Mouse (Mus musculus): ENCODE measurements around the gene Fcrla. TPM values are rescaled to one million over a fixed set of nuclear protein-coding genes. Genes with fewer than 3 reads are reported as not detected.

The Fcrla gene
- total and polyA plus RNA-seq, 3 experiments = 10.6 to 30.6 (median 17.7) TPM

- no peak overlapping the region for H3K9ac ChIP-seq (ENCODE audit: insufficient read depth, low read depth)
- H3K4me2 ChIP-seq (ENCODE audit: insufficient read depth, low read depth, poor library complexity, severe bottlenecking) = no peak overlapping the region
- H3K36me3 ChIP-seq (replicated peaks in 1 of 2; ENCODE audit: control insufficient read depth in 1 of 2, insufficient read depth in 1 of 2, low read length in 1 of 2) = peaks cover 29 to 75% of the 10 kb centered on the region in 2 experiments
- H3K4me3 ChIP-seq (replicated peaks in 1 of 3; ENCODE audit: low read depth in 2 of 3, low read length in 2 of 3, poor library complexity in 1 of 3) = no peak overlapping the region
- no peak for DNase-seq (ENCODE audit: extremely low read depth)
- H3K27ac ChIP-seq (ENCODE audit: insufficient read depth, low read depth) = no peak overlapping the region
- H3K4me1 ChIP-seq (ENCODE audit: control insufficient read depth in 1 of 2, insufficient read depth in 2 of 2) = peaks cover 0 to 15% of the 10 kb centered on the region in 2 experiments; a peak in 2 of 4 replicates
- H3K9me3 ChIP-seq (replicated peaks; ENCODE audit: low read length) = no peaks in the 10 kb centered on the region
- H3K27me3 ChIP-seq (replicated peaks) = no peaks in the 10 kb centered on the region
- no peaks in the 10 kb centered on the region for H3K79me2 ChIP-seq (replicated peaks; ENCODE audit: control insufficient read depth, extremely low read depth, insufficient read depth, poor library complexity, severe bottlenecking)
- dilution Hi-C loops (cut with MboI; ENCODE audit: extremely low pct_ligation_motif_present, extremely low pct_unique_long_range_greater_than_20kb, low sequenced_read_pairs) = no loop called here
- TF ChIP-seq TBP (conservative IDR thresholded peaks at IDR 0.05; ENCODE audit: low read depth, low read length) (no peak), IRF4 (IDR thresholded peaks at IDR 0.05; ENCODE audit: low read depth, low read length) (no peak), CTCF (conservative IDR thresholded peaks at IDR 0.05 in 1 of 2, IDR thresholded peaks at IDR 0.05 in 1 of 2; ENCODE audit: low read depth in 2 of 2, low read length in 2 of 2) (no peak), UBTF (IDR thresholded peaks at IDR 0.05; ENCODE audit: low read depth, low read length) (no peak), KAT2A (IDR thresholded peaks at IDR 0.05; ENCODE audit: insufficient replicate concordance, low read length) (no peak)
- in situ Hi-C loops (cut with MboI; ENCODE audit: low pct_ligation_motif_present, low pct_unique_long_range_greater_than_20kb, low sequenced_read_pairs) = no loop called here
Observed at GRCm38 (mm10) chr1:170963087-170963486, 35.7 kb upstream of the Fcrla start.

GRCm38 (mm10) chr1:170962301-170962700, 34.9 kb upstream of the Fcrla start:
- H3K9ac ChIP-seq (ENCODE audit: insufficient read depth, low read depth) = no peak overlapping the region
- no peak overlapping the region for H3K4me2 ChIP-seq (ENCODE audit: insufficient read depth, low read depth, poor library complexity, severe bottlenecking)
- peaks cover 0 to 15% of the 10 kb centered on the region in 2 experiments; a peak in 2 of 4 replicates for H3K4me1 ChIP-seq (ENCODE audit: control insufficient read depth in 1 of 2, insufficient read depth in 2 of 2)
- H3K79me2 ChIP-seq (replicated peaks; ENCODE audit: control insufficient read depth, extremely low read depth, insufficient read depth, poor library complexity, severe bottlenecking) = no peaks in the 10 kb centered on the region
- in situ Hi-C loops (cut with MboI; ENCODE audit: low pct_ligation_motif_present, low pct_unique_long_range_greater_than_20kb, low sequenced_read_pairs) (no loop called here), dilution Hi-C loops (cut with MboI; ENCODE audit: extremely low pct_ligation_motif_present, extremely low pct_unique_long_range_greater_than_20kb, low sequenced_read_pairs) (no loop called here)
- no peak overlapping the region for H3K27ac ChIP-seq (ENCODE audit: insufficient read depth, low read depth)
- DNase-seq (ENCODE audit: extremely low read depth) = no peak
- H3K9me3 ChIP-seq (replicated peaks; ENCODE audit: low read length) = no peaks in the 10 kb centered on the region
- no peak for TF ChIP-seq PAX5 (IDR thresholded peaks at IDR 0.05; ENCODE audit: low read length)
- no peak for TF ChIP-seq NELFE (IDR thresholded peaks at IDR 0.05; ENCODE audit: low read depth, low read length)
- TF ChIP-seq MXI1 (IDR thresholded peaks at IDR 0.05; ENCODE audit: low read depth, low read length) = no peak
- TF ChIP-seq ZNF384 (IDR thresholded peaks at IDR 0.05; ENCODE audit: low read depth, low read length) = no peak
- no peak for TF ChIP-seq ETS1 (conservative IDR thresholded peaks at IDR 0.05; ENCODE audit: low read depth, low read length)
- no peak for TF ChIP-seq CTCF (conservative IDR thresholded peaks at IDR 0.05 in 1 of 2, IDR thresholded peaks at IDR 0.05 in 1 of 2; ENCODE audit: low read depth in 2 of 2, low read length in 2 of 2)
- no peak for TF ChIP-seq RCOR1 (conservative IDR thresholded peaks at IDR 0.05; ENCODE audit: low read depth, low read length)
- TF ChIP-seq CHD2 (IDR thresholded peaks at IDR 0.05; ENCODE audit: low read length) = no peak
- no peak for TF ChIP-seq UBTF (IDR thresholded peaks at IDR 0.05; ENCODE audit: low read depth, low read length)
- TF ChIP-seq KAT2A (IDR thresholded peaks at IDR 0.05; ENCODE audit: insufficient replicate concordance, low read length) = no peak
- TF ChIP-seq TBP (conservative IDR thresholded peaks at IDR 0.05; ENCODE audit: low read depth, low read length) = no peak
- no peak for TF ChIP-seq HCFC1 (IDR thresholded peaks at IDR 0.05; ENCODE audit: low read depth, low read length)
- no peak for TF ChIP-seq ELF1 (IDR thresholded peaks at IDR 0.05; ENCODE audit: low read depth, low read length)
- TF ChIP-seq ZMIZ1 (IDR thresholded peaks at IDR 0.05; ENCODE audit: low read depth, low read length) = no peak
- no peak for TF ChIP-seq IRF4 (IDR thresholded peaks at IDR 0.05; ENCODE audit: low read depth, low read length)
- no peak for TF ChIP-seq NRF1 (IDR thresholded peaks at IDR 0.05; ENCODE audit: low read depth, low read length)
- no peak for TF ChIP-seq RAD21 (IDR thresholded peaks at IDR 0.05; ENCODE audit: low read depth, low read length)
- TF ChIP-seq MAX (IDR thresholded peaks at IDR 0.05; ENCODE audit: low read length) = no peak
- H3K27me3 ChIP-seq (replicated peaks) = no peaks in the 10 kb centered on the region
- H3K4me3 ChIP-seq (replicated peaks in 1 of 3; ENCODE audit: low read depth in 2 of 3, low read length in 2 of 3, poor library complexity in 1 of 3) = no peak overlapping the region
- H3K36me3 ChIP-seq (replicated peaks in 1 of 2; ENCODE audit: control insufficient read depth in 1 of 2, insufficient read depth in 1 of 2, low read length in 1 of 2) = peaks cover 23 to 68% of the 10 kb centered on the region in 2 experiments
